Mouse (Mus musculus): ENCODE measurements around the gene Hist2h2aa1.

- TF ChIP-seq CTCF (IDR thresholded peaks at IDR 0.05; ENCODE audit: control insufficient read depth, insufficient read depth, insufficient read length) (no peak), MAX (IDR thresholded peaks at IDR 0.05) (no peak), MYOD1 (IDR thresholded peaks at IDR 0.05; ENCODE audit: control insufficient read depth, insufficient read length, low read depth) (no peak)
These were observed 20.9 kb downstream of the Hist2h2aa1 start for GRCm38 (mm10) chr3:96266132-96266710.

All from C2C12 (cell line).